Mouse (Mus musculus): ENCODE data around the gene Tmem262.

DNA sequence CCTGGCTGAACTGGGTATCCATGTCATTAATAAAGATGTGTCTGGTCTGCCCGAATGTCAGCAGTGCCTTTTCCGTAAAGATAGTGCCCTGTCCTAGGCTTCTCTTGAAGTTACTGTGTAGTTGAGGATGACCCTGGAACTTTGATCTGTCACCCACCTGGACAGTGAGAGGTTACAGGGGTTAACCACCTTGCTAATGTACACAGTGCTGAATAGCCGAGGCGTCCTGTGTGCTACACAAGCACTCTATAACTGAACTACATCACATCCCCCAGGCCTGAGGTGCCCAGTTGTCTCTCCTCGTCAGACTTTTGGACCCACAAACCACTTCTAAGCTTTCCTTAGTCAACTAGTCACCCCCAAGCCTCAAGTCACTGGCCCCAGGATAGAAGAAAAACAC is 17.4 kb upstream of the Tmem262 start:
- TF ChIP-seq POLR2A (IDR thresholded peaks at IDR 0.05; ENCODE audit: borderline replicate concordance, extremely low read depth, low read depth, low read length), result no peak
- no peak for TF ChIP-seq CTCF (IDR thresholded peaks at IDR 0.05; ENCODE audit: insufficient read depth, low read length)

All from lung, adult 2 months (tissue).